Mouse (Mus musculus): ENCODE data around the gene Rbp1.

Gene Rbp1

GRCm38 (mm10) chr9:98425351-98425880 is 2.7 kb downstream of the Rbp1 start:
- no peak for DNase-seq (ENCODE audit: low spot score)

GRCm38 (mm10) chr9:98427906-98428517 is 5.3 kb downstream of the Rbp1 start:
- DNase-seq (ENCODE audit: low spot score) = no peak

GRCm38 (mm10) chr9:98428783-98429182 is 6.0 kb downstream of the Rbp1 start:
- no peak for DNase-seq (ENCODE audit: low spot score)

- DNase-seq (ENCODE audit: low spot score) = no peak
Observed at GRCm38 (mm10) chr9:98429806-98430205, 7.0 kb downstream of the Rbp1 start.

GRCm38 (mm10) chr9:98430528-98430927 is 7.8 kb downstream of the Rbp1 start:
- no peak for DNase-seq (ENCODE audit: low spot score)

GRCm38 (mm10) chr9:98433021-98433420 is 10.3 kb downstream of the Rbp1 start:
- no peak for DNase-seq (ENCODE audit: low spot score)

- DNase-seq (ENCODE audit: low spot score) = no peak
Observed at GRCm38 (mm10) chr9:98433956-98434588, 11.3 kb downstream of the Rbp1 start.

- no peak for DNase-seq (ENCODE audit: low spot score)
Observed at GRCm38 (mm10) chr9:98437819-98438218, 15.1 kb downstream of the Rbp1 start.

- DNase-seq (ENCODE audit: low spot score) = no peak
Observed at GRCm38 (mm10) chr9:98439091-98439490, 16.3 kb downstream of the Rbp1 start.

GRCm38 (mm10) chr9:98442638-98443037 is 19.9 kb downstream of the Rbp1 start:
- DNase-seq (ENCODE audit: low spot score) = no peak

GRCm38 (mm10) chr9:98445359-98446149 is 22.8 kb downstream of the Rbp1 start:
- no peak for DNase-seq (ENCODE audit: low spot score)

- no peak for DNase-seq (ENCODE audit: low spot score)
Observed at GRCm38 (mm10) chr9:98450976-98451375, 28.2 kb downstream of the Rbp1 start.

- no peak for DNase-seq (ENCODE audit: low spot score)
Observed at GRCm38 (mm10) chr9:98466709-98467108, 43.9 kb downstream of the Rbp1 start.

GRCm38 (mm10) chr9:98480172-98480749 is 57.5 kb downstream of the Rbp1 start:
- no peak for DNase-seq (ENCODE audit: low spot score)

- DNase-seq (ENCODE audit: low spot score) = no peak
Observed at GRCm38 (mm10) chr9:98482256-98482655, 59.5 kb downstream of the Rbp1 start.

- DNase-seq (ENCODE audit: low spot score) = no peak
Observed at GRCm38 (mm10) chr9:98485020-98485419, 62.3 kb downstream of the Rbp1 start.

- no peak for DNase-seq (ENCODE audit: low spot score)
Observed at GRCm38 (mm10) chr9:98485815-98486214, 63.1 kb downstream of the Rbp1 start, which contains the start of gene Rbp2. Gene Rbp2 (plus strand): TSS chr9:98486115.

GRCm38 (mm10) chr9:98487273-98487672 is 64.5 kb downstream of the Rbp1 start:
- DNase-seq (ENCODE audit: low spot score) = no peak

GRCm38 (mm10) chr9:98489532-98489931 is 66.8 kb downstream of the Rbp1 start:
- DNase-seq (ENCODE audit: low spot score) = no peak

- DNase-seq (ENCODE audit: low spot score) = no peak
Observed at GRCm38 (mm10) chr9:98490128-98490527, 67.4 kb downstream of the Rbp1 start.

GRCm38 (mm10) chr9:98491071-98491470 is 68.3 kb downstream of the Rbp1 start:
- DNase-seq (ENCODE audit: low spot score) = no peak

- DNase-seq (ENCODE audit: low spot score) = no peak
Observed at GRCm38 (mm10) chr9:98492212-98492611, 69.5 kb downstream of the Rbp1 start.
